Mouse (Mus musculus) ovary, adult 18-20 months (tissue): ENCODE measurements around the gene Kcnh1.

Experiments used
- DNase-seq: peaks from one replicate; pipeline ENCODE4 v3.0.0; 2022; ENCODE audit warnings: low spot score, mixed read lengths

Gene Kcnh1

GRCm38 (mm10) chr1:192268878-192269277 lies 78.3 kb downstream of the Kcnh1 start:
- DNase-seq = no peak

GRCm38 (mm10) chr1:192269911-192270310 lies 79.3 kb downstream of the Kcnh1 start:
- no peak for DNase-seq

GRCm38 (mm10) chr1:192277801-192278385 lies 87.3 kb downstream of the Kcnh1 start:
- no peak for DNase-seq

DNA sequence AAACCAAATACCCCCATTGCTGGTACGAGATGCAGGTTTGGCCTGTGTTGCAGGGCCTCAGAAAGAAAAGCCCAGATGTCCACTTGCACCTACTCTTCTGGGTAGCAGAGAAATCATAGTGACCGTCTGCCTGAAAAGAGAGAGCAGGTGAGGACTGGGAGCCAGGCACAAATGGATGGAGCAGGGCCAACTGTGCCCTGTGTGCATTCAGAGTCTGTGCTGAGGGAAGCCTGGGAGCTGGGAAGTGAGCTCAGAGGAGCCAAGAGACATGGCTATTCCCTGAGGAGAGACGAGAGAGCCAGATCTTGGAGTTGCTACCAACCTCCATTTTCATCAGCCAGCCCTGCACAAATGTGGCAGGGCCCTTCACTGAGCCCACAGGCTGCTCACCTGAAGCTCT lies 93.8 kb downstream of the Kcnh1 start:
- DNase-seq = no peak

DNA sequence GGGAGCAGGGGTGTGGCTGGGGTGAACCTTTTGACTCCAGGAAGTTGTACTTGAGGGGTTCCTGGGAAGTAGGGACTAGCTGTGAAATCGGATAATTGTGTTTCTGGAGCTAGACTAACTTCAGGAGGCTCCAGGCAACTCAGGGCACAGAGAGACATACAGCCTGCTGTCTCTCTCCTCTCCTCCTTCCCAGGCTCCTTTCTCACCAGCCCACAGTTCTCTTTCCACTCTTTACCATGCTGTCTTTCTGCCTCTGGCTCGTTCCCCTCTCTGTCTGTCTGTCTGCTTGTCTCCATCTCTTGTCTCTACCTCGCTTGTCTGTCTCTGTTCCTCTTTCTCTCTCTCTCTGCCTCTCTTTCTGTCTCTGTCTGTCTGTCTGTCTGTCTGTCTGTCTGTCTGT lies 94.4 kb downstream of the Kcnh1 start:
- DNase-seq = no peak

DNA sequence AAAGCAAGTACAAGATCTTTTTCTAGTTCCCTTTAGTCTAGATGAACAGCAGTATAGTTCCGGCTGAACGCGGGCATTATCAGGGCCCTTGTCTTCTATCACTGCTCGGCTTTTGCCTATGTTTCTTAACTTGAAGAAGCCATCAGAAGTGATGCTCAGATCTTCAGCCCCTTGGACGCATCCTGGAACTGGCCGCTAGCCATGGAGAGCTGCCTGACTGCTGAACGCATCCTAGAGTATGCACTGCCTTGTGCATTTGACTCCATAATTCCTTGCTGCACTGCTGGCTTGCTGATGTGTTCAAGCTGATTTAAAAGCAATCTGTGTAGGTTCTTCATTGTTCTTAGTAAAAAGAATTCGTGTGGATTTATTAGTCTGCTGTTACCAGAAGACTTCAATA lies 97.9 kb downstream of the Kcnh1 start:
- DNase-seq = no peak

DNA sequence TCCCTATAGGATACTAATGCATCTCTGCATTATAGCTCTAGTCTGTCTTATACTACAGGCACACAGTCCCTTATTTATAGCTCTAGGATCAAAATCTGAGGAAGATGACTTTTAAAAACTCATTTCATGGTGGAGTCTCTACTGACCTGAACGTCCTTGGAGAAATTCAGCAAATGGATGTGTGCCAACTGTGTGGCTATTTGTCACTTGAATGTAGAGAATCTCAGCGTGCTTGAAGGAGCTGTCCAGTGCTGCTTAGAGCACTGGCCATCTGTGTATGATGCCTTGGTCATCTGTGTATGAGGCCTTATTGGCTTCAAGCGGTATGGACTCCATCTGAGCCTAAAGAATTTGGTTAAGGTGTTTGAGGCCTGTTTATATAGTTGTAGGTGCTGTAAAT lies 100.7 kb downstream of the Kcnh1 start:
- DNase-seq = no peak

DNA sequence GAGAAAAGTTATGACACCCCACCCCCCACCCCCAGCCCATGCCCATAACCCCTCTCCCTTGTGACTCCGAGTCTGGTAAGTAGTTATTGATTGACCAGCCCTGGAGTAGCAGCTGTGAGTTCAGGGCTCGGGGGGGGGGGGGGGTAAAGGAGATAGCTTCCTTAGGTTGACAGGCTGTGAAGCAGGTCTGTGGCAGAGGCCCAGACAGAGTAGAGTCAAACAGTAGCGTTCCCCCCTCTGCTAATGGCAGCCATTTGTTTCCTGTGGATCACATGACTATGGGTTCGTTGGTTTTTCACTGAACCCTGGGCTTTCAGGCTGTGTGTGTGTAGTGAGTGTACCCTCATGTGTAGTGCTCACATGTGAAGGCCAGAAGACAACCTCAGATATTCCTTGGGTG lies 102.8 kb downstream of the Kcnh1 start:
- DNase-seq = no peak

DNA sequence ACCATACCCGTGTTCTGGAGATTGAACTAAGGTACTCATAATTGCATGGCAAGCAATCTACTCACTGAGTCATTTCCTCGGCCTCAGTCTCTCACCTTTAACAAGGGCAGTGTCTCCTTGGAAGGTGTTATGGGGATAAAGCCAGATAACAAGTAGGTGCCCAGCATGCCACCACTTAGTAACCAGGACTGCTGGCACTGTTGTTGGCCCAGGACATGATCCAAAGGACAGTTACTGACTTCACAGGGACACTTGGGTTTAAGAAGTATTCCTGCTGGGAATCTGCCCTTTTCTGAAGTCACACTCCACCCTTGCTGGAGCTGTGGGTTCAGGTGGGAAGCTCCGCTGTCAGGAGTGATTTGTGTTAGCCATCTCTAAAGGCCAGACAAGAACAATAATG lies 103.3 kb downstream of the Kcnh1 start:
- no peak for DNase-seq

- DNase-seq = no peak
Measured at GRCm38 (mm10) chr1:192295243-192295860, 104.8 kb downstream of the Kcnh1 start.

GRCm38 (mm10) chr1:192295902-192296301 lies 105.3 kb downstream of the Kcnh1 start:
- no peak for DNase-seq

DNA sequence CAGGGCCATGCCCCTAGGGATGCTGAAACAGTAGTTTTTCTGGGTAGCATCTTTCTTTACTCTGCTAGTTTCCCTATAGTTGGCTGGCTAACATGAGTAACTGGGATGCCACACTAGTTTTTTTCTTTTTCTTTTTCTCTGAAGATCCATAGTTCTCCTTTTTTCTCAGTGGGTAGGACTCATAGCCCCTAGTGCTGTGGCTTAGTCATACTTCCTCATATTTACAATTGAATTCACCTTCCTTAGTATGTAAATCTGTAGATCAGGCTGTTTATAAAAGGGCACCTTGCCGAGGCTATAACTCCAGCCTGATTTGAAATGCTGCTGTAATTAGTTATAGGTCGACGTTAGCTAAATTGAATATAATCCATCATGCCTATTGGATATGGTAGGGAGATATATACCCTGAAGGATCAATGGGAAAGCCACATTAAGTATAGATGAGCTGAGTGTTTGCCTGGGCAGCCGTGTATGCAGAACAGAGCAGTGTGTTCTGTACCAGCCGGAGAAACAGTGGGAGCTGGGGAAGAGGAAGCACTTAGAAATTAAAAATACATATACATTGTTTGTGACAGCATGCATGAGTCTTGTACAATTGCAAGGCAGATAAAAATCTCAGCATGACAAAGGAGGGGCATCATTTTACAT lies 107.0 kb downstream of the Kcnh1 start:
- no peak for DNase-seq

DNA sequence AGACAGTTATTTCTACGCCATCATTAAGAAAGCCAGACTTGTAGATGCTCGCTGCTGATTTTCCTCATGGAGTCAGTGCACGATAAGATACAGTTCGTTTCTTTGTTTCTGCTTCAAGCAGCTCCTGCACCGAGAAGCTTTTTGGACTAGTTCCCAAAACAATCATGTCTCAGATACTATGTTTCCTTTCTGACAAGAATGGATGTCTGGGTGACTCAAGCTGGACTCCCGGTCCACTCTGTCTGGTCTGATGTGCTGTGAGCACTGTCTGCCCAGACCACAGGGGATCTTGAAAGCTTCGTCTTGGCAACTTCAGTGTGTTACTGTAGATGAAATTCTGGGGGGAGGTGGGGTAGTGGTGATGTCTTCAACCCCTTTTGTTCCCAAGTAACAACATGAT lies 109.8 kb downstream of the Kcnh1 start:
- DNase-seq = no peak

DNA sequence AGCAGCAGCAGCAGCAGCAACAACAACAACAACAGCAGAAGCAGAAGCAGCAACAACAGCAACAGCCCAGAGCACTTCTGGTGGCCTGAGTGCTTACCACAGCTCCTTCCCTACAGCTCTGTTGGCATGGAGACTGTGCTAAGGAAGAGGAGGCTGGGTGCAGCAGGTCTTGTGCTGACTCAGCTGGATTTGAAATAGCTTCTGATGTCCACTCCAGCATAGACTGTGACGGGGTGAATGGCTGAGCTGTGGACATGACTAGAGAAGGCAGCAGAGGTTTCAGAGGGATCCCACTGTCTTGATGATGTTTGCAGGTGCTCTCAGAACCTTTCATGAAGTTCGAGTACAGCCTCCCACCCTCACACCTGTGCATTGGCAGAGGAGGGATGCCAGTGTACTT lies 113.0 kb downstream of the Kcnh1 start:
- DNase-seq = no peak

- DNase-seq = no peak
Measured at GRCm38 (mm10) chr1:192305155-192305554, 114.6 kb downstream of the Kcnh1 start.

DNA sequence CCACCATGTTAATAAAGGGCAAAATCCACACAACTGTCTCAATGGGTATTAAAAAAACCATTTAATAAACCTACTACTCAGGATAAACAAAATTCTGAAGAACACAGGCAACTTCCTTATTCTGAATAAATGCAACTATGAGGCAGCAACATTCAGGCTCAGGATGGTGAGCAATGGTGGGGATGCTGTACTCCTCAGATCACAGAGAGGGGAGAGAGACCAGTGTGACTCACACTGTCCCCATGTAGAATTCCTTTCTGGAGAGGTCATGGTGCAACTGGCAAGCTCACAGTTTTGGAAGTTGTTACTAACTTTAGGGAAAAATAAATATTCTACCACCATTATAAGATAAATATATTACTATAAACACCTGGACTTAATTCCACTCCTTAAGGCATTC lies 116.5 kb downstream of the Kcnh1 start:
- no peak for DNase-seq

DNA sequence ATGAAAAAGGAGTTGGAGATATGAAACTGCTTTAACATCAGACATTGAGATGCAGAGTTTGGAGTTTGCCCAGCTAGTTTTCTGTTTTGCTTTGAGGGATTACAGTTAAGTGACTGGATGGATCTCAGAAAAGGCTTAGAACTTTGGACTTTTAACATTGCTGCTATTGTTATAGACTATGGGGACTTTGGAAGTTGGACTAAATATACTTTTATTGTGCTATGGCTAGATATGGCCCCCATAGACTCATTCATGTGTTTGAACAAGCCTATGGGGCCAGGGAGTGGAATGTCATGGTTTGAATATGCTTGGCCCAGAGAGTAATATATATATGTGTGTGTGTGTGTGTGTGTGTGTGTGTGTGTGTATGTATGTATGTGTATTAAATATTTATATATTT lies 120.7 kb downstream of the Kcnh1 start:
- DNase-seq = no peak

GRCm38 (mm10) chr1:192311851-192312438 lies 121.4 kb downstream of the Kcnh1 start:
- DNase-seq = no peak

DNA sequence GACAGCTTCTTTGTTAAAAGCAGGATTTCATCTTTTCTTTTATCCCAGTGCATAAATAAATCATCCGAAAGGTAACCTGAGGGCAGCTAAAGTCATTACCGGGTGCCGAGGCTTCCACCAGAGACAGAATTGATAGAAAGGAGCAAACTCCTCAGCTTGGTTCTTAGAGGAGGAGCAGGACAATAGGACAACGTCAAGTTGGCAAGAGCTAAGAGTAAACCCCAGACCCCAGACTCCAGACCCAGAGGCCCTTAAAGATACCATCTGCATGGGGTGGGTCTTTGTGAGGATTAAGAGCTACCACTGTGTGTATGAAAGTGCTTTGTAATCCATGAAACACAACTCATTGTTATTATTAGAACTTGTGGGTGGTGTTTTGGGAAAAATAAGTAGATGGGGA lies 121.9 kb downstream of the Kcnh1 start:
- DNase-seq = no peak

GRCm38 (mm10) chr1:192312998-192313397 lies 122.4 kb downstream of the Kcnh1 start:
- DNase-seq = no peak

GRCm38 (mm10) chr1:192313571-192313972 lies 123.0 kb downstream of the Kcnh1 start:
- DNase-seq = no peak

DNA sequence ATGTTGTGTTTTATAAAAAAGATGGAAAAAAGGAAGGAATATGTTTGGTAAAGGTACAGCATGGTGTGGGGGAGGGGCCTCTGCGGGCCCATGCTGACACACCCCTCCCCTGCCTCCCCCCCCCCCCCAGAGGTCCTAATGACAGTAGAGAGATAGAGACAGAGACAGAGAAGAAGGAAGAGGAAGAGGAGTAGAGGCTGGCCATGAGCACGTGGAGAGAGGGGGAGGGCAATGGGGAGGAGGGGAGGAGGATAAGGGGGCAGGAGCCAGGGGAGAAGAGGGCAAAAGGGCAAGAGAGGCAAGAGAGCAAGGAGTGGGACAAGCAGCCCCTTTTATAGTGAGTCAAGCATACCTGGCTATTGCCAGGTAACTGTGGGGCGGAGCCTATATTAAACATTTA lies 123.5 kb downstream of the Kcnh1 start:
- DNase-seq = no peak

- DNase-seq = no peak
Measured at GRCm38 (mm10) chr1:192315392-192316070, 125.0 kb downstream of the Kcnh1 start.
